Mouse (Mus musculus): Measurements from ENCODE around the gene Chrm2.

Gene Chrm2

DNA sequence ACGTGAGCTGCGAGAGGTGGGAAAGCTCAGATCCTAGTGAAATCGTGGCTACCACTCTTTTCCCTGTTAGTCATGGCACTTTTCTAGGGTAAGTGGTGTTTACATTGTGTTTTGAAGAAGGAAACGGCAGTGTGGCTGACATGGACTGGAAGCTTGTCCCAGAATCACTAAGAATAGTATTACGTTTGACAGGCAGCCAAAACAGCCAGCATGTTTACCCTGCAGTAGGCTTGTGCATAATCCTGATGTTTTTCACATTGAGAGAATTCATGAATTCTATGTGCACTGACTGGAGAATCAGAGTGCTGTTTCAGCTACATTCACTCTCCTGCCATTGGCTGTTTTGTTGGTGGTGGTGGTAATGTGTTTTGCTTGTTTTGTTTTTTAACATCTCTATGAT lies 129.4 kb downstream of the Chrm2 start:
- DNase-seq (ENCODE audit: low spot score in 2 of 2) = no peak

DNA sequence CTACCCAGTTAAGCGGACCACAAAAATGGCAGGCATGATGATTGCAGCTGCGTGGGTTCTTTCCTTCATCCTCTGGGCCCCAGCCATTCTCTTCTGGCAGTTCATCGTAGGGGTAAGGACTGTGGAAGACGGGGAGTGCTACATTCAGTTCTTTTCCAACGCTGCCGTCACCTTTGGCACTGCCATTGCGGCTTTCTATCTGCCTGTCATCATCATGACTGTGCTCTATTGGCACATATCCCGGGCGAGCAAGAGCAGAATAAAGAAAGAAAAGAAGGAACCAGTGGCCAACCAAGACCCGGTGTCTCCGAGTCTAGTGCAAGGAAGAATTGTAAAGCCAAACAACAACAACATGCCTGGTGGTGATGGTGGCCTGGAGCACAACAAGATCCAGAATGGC lies 135.7 kb downstream of the Chrm2 start:
- DNase-seq (ENCODE audit: low spot score in 2 of 2) = no peak

DNA sequence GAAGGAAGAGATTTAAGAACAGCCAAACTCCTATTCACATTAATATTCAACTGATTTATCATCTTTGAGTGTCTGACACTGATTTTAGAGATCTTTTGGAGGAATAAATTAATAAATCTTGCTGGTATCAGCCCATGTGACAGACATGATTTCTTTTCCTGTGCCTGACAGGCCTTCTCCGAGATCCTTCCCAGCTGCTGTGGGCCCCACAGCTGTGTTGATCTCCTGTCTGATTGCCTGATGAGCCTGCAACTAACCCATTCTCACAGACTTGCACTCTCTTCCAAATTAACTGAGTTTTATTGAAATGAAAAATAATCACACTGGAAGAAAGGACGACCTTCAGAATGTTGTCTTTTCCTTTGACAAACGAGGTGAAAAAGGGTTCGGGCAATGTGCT lies 140.6 kb downstream of the Chrm2 start:
- no peak for DNase-seq (ENCODE audit: low spot score in 2 of 2)

DNA sequence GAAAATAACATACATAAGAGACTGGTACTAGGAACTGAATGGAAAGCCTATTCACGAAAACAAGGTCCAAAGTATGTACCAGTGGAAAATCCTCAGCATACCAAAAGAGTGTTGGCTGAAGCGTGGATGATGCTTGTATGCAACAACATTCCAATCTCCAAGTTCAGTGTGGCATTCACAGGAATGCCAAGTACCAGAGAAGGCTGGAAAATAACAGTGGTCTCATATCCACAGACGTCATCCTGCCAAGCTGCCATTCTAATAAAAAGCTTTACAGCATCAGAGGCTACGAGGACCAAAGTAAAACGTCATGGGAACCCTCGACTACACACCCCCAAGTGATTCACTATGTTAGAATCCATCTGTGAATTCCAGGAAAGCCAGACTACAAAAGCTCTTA lies 153.4 kb downstream of the Chrm2 start:
- DNase-seq (ENCODE audit: low spot score in 2 of 2) = no peak

DNA sequence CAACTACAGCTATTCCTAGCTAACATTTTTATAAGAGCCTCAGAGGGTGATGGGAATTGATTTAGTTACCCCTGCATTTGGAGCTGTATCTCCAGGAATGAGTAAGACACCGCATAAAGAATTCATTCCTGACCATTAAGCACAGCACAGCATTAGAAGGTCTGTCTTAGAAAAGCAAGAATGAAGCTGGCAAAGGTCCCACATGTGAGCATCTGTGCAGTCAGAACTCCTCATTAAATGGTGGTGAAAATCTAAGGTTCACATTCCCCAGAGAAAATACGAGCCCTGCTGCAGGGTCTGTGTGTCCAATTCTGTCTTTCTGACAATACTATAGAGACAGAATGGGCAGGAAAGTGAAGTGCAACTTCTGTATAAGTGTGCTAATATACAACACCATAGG lies 179.0 kb downstream of the Chrm2 start:
- DNase-seq (ENCODE audit: low spot score in 2 of 2) = no peak
